Mouse (Mus musculus) kidney, postnatal 36 days (tissue): ENCODE results near the gene Sox2.

Experiments
- DNase-seq, 2 experiments: peaks; one replicate each; pipeline ENCODE4 v3.0.0; 2021 to 2022; ENCODE audit warnings: mixed read lengths in 2 of 2

Gene Sox2

GRCm38 (mm10) chr3:34660542-34661290, 10.5 kb downstream of the Sox2 start:
- no peak for DNase-seq

- no peak for DNase-seq
Measured at GRCm38 (mm10) chr3:34661341-34662007, 11.3 kb downstream of the Sox2 start.

GRCm38 (mm10) chr3:34662008-34662711, 12.0 kb downstream of the Sox2 start:
- DNase-seq = no peak

GRCm38 (mm10) chr3:34662712-34663655, 12.8 kb downstream of the Sox2 start:
- DNase-seq = no peak

GRCm38 (mm10) chr3:34663701-34664635, 13.8 kb downstream of the Sox2 start:
- no peak for DNase-seq

GRCm38 (mm10) chr3:34664636-34665531, 14.7 kb downstream of the Sox2 start:
- DNase-seq = no peak

- no peak for DNase-seq
Measured at GRCm38 (mm10) chr3:34665751-34666665, 15.8 kb downstream of the Sox2 start.

- no peak for DNase-seq
Measured at GRCm38 (mm10) chr3:34667180-34667579, 17.0 kb downstream of the Sox2 start.

GRCm38 (mm10) chr3:34667881-34668817, 17.9 kb downstream of the Sox2 start:
- no peak for DNase-seq

GRCm38 (mm10) chr3:34671024-34671660, 20.9 kb downstream of the Sox2 start:
- DNase-seq = no peak

- no peak for DNase-seq
Measured at GRCm38 (mm10) chr3:34678840-34679239, 28.6 kb downstream of the Sox2 start.

- DNase-seq = no peak
Measured at GRCm38 (mm10) chr3:34679439-34679838, 29.2 kb downstream of the Sox2 start.

GRCm38 (mm10) chr3:34679921-34680320, 29.7 kb downstream of the Sox2 start:
- DNase-seq = no peak

GRCm38 (mm10) chr3:34688072-34688471, 37.9 kb downstream of the Sox2 start:
- no peak for DNase-seq

- no peak for DNase-seq
Measured at GRCm38 (mm10) chr3:34691703-34692393, 41.6 kb downstream of the Sox2 start.

- DNase-seq = no peak
Measured at GRCm38 (mm10) chr3:34692394-34692745, 42.2 kb downstream of the Sox2 start.
